Mouse (Mus musculus) cerebellum, postnatal 25 days (tissue): ENCODE measurements around the gene Oser1.

ENCODE experiments used
- DNase-seq, 2 experiments: peaks; one replicate each; pipeline ENCODE4 v3.0.0; 2021; ENCODE audit warnings: mixed read lengths in 2 of 2

The Oser1 gene

GRCm38 (mm10) chr2:163399222-163399621, 25.3 kb downstream of the Oser1 start:
- no peak for DNase-seq

DNA sequence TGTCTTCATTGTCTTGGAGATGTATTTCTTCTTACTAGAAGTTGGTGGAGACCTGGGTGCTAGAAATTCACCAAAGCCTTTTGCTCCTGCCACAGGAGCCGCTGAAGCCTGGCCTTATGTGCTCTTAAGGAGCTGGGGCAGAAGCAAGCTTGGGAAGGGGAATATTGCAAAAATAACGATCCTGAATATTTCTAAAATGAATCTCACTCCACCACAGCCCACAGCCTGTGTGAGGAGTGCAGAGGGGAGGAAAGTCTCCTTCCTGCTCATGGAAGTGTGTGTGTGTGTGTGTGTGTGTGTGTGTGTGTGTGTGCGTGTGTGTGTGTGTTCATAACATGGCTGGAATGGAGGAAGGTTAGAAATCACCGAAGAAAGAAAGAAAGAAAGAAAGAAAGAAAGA, 25.7 kb downstream of the Oser1 start:
- no peak for DNase-seq

- no peak for DNase-seq
Measured at GRCm38 (mm10) chr2:163397905-163398304, 26.6 kb downstream of the Oser1 start, which contains the start of gene Jph2. TSS of gene Jph2 (minus strand) at chr2:163397993.

DNA sequence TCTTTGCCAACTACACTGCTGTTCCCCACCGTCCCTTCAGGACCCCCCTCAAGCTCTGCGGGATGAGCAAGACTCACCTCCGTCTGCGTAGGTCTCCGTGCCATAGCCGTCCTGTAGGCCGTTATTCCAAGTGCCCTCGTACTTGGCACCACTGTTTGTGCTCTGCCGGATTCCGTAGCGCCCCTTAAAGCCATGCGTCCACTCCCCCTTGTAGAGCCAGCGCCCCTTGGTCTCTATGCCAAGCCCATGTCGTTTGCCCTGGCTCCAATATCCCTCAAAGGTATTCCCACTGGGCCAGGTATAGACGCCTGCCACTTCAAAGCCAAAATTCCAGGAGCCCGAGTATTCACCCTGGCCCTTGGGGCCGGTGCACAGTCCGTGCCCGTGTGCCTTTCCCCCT, 27.4 kb downstream of the Oser1 start:
- DNase-seq = no peak

DNA sequence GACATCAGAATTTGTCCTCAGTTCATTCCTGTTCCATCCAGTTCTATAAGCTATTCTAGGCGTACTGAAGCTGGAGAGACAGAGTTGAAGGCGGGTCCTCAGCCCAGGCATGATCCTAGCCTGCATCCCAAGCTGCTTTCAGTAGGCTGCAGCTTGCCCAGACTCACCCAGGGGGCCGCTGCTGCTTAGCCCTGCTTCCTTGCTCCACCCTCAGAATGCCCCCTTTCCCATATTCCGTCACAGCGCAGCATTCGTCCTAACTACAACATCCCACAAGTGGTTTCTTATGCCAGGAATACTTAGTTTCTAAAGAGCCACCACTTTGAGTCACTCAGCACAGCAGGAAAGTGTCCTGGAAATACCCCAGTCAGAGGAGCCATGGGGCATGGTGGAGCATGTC, 29.5 kb downstream of the Oser1 start:
- no peak for DNase-seq

GRCm38 (mm10) chr2:163393976-163394375, 30.5 kb downstream of the Oser1 start:
- no peak for DNase-seq

GRCm38 (mm10) chr2:163393241-163393640, 31.3 kb downstream of the Oser1 start:
- DNase-seq = no peak

DNA sequence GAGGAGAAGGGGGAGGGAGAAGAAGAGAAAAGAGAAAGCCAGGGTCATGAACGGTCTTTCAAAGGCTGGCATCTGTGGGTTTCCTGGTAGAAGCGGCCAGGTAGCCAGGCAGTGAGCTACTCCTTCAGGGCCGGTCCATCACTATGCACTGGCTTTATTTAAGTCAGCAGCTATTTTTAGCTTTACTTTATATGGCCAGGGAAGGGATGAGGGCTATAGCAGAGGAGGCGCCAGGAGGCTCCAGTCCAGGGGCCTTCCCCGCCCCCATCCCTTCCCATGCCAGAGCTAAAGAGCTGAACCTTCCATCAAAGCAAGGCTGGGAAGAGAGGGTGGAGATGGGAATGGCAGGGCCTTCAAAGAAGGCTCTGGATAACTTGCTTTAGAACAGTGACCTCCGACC, 32.1 kb downstream of the Oser1 start:
- no peak for DNase-seq

GRCm38 (mm10) chr2:163386423-163387190, 37.9 kb downstream of the Oser1 start:
- no peak for DNase-seq

DNA sequence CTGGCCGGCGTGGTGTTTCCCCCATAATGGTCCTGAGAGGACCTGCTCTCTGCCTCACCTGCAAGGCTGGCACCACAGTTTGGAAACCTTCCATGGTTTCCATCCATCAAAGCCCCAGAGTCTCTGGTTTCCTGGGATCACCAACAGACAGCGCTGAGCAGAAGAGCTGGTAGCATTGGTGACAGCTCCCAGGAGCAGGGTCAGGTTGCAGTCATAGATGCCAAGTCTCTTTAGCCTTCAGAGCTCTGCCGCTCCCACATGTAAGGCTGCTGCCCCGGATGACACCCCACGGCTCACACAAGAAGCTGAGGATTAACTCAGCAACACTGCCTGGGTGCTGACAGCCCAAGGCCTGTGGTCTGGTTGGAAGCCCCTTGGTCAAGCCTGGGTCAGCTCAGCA, 39.4 kb downstream of the Oser1 start:
- no peak for DNase-seq

DNA sequence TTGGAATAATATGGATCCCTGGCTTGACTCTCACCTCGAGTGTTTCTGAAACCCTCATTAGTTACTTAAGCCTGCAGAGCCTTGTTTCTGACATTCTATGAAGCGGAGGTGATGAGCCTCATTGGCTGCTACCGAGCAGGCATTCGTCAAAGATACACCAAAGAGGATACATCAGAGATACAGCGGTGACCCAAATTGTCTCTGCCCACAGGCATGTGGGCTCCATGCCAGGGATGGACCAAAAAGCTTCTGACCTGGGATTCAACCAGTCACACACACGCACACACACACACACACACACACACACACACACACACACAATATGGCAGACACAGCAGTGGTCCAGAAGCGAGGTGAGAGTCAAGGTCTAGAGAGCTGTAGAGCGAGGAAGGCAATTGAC, 43.3 kb downstream of the Oser1 start:
- DNase-seq = peak in 1 of 2 experiments; percentile 22

DNA sequence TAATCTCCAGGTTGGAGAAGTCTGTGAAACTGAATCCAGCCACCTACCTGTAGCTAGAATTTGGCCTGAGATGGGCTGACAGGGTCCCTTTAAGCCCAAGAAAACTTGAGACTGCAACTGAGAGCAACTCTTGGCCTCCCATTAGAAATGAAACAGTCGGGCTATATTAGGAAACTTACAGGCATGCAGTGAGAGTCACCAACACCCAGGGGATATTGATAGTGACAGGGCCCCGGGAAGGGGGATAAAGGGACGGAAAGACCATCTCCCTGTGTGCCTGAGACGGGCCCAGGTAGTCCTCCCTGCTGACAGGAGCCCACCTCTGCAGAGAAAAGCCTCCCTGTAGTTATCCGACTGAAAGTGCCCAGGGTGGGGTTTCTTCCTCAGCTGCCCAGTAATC, 45.1 kb downstream of the Oser1 start:
- no peak for DNase-seq

DNA sequence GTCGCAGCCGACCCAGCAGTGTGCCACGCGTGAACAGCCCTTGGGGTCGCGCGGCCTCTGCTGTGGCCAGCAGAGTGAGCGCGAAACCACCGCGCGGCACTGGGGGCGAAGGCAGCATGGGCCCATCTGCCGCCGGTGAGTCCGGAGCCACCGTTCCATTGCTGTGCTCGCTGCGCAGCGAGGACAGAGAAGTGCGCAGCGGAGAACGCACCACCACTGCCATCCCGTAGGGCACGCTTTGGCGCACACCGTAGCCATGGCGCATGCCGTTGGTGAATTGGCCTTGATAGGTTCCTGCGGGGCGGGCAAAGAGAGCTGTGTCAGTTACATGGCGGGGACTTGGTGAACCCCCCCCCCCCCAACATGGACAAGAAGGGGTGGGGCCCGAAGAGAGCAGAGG, 48.4 kb downstream of the Oser1 start:
- DNase-seq = no peak

DNA sequence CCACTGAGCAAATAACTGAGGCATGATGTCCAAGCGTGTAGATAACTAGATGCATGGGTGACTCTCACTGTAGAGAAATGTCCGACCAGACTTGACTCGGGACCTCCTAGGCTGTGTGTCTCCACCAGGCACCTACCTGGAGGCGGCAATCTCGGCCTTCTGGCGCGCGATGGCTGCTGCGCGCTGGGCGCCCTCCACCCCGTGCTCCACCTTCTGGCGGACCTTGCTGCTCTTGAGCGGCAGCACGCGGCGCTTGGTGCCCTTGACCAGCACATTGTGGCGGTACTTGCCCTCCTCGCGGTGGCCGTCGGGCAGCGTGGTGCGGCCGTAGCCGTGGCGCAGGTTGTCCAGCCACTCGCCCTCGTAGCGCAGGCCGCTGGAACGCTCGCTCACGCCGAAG, 49.0 kb downstream of the Oser1 start:
- no peak for DNase-seq

- DNase-seq = no peak
Measured at GRCm38 (mm10) chr2:163372627-163373026, 51.9 kb downstream of the Oser1 start.

- no peak for DNase-seq
Measured at GRCm38 (mm10) chr2:163370175-163370574, 54.3 kb downstream of the Oser1 start.

GRCm38 (mm10) chr2:163364785-163365541, 59.5 kb downstream of the Oser1 start:
- DNase-seq = no peak

DNA sequence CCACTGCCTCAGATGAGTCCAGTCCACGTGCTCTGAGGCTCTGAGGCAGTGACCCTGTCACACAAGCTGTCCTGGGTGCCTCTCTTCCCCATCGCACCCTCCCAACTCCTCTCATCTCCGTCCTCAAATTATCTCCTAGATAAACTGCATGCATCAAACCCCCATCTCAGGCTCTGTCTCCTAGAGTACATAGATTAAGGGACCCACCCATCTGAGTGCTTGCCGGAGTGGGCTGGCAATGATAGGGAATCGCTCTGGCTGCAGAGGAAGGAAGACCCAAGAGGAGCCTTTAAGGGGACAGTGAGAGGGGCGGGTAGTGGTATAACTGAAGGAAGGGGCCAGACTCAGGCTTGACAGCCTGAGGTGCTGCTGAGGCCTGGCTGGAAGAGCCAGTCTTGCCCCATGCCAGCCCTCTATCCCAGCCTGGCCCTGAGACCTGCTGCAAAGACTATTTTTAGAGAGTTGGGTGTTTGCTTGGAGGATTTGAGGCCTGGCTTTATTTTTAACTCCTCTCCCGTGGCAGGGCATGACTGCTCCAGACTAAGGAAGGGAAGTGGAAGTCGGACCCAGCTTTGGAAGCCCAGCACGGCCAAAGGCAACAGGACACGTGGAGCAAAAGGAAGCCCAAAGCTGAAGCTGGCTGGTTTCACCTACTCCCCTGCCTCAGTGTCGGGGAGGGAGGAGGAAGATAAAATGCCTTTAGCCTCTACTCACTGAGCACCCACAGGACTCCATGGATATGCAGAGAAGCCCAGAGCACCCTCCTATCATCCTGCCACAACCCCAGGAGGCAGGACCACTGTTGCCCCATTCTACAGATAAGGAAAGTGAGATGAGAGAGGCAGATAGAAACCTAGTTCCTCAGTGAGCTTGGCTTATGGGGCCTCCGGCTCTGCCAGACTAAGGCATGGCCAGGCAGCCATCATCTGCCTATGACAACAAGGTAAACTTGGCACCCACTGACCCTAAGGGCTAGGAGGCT, 61.3 kb downstream of the Oser1 start:
- DNase-seq = no peak

- DNase-seq = no peak
Measured at GRCm38 (mm10) chr2:163360858-163361623, 63.5 kb downstream of the Oser1 start.

DNA sequence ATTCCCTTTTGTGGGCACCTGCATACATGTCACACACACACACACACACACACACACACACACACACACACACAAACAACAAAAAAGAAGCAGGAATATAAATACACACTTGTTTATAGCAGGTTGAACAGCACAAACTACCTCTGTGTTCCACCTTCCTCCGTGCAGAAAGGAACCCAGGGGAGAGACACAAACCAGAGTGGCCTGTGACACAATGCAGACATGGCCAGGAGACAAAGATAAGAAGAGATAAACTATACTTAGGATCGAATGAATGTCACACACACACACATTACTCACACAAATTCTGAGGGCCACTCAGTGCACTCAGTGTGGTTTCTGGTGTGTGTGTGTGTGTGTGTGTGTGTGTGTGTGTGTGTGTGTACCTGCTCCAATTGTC, 65.2 kb downstream of the Oser1 start:
- DNase-seq = no peak

DNA sequence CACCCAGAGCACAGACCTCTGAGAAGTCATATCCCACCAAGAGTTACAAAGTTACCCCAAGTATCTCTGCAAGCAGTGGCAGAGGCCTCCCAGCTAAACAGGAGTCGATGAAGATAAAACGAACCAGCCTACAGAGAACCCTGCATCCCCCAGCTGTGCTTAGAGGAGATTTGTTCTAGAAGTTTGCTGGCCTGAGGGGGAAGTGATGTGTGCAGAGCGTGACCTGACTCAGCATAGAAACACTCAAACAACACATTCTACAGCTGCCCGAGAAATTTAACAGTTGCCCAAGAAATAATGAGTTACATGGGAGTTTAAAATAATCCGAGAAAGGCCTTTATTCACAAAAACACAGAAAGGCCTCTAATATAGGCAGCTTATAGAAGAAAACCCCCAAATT, 65.8 kb downstream of the Oser1 start:
- no peak for DNase-seq

DNA sequence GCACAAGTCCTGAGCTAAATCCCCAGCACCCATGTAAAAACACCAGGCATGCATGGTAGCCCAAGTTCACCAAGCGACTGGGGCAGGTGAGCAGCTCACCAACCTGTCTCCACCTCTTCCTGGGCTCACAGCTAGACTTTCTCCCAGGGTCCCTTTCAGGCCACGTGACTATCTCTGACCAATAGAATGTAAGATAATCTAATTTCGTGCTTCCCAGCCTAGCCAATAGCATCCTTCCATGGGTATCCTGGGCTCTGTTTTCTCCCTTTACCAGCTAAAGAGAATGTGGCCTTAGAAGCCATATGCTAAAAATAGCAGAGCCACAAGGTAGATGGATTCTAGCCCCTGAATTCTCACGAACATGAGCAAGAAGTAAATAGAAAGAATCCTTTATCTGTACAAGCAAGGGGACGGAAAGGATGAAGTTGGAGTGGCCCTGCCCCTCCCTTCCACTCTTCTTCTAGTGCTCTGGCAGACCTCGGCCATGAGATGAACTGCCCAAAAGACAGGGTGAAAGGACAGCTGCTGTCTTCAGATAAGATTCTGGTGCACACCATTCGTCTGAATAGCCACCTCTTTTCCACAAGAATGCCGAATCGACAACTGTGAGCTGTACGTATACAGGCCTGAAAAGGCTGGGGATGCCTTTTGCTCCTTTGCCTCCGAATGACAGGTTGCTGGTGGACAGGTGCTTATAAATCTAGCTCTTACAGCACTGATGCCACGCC, 68.2 kb downstream of the Oser1 start:
- no peak for DNase-seq
